Mouse (Mus musculus): ENCODE measurements around the gene Rrp1b.

- TF ChIP-seq CTCF (IDR thresholded peaks at IDR 0.05; ENCODE audit: insufficient read depth, low read depth, low read length) (no peak), POLR2A (IDR thresholded peaks at IDR 0.05; ENCODE audit: insufficient read depth, low read depth, low read length) (no peak)
Observed at GRCm38 (mm10) chr17:32068810-32069209, 32.9 kb downstream of the Rrp1b start.

Measured in olfactory bulb, adult 2 months (tissue).